Mouse (Mus musculus): Measurements from ENCODE around the gene Add2. TPM values are rescaled to one million over a fixed set of nuclear protein-coding genes. Genes with fewer than 3 reads are reported as not detected.

Gene Add2
- polyA plus RNA-seq, 1 experiment from 2014 or later = 0.03 TPM

- ChIA-PET POLR2A (no interaction called here), CTCF (no interaction called here)
- DNase-seq (ENCODE audit: low read depth, low spot score) = no peak
- TF ChIP-seq CTCF (IDR thresholded peaks at IDR 0.05) = no peak
- in situ Hi-C loops (cut with MboI; ENCODE audit: low pct_unique_long_range_greater_than_20kb) = no loop called here
- no peak for ATAC-seq
- peaks cover 2% of the 10 kb centered on the region for H3K27me3 ChIP-seq
These were observed 11.6 kb upstream of the Add2 start for GRCm38 (mm10) chr6:86016793-86017350.

GRCm38 (mm10) chr6:86019415-86020237, 8.9 kb upstream of the Add2 start:
- TF ChIP-seq CTCF (IDR thresholded peaks at IDR 0.05) = no peak
- in situ Hi-C loops (cut with MboI; ENCODE audit: low pct_unique_long_range_greater_than_20kb) = loop anchor here (10.0 kb wide), 1 partner anchor 345 kb away; the partner anchor contains the start of gene Fam136a
- ChIA-PET CTCF (interaction anchor here (0.9 to 2.5 kb wide), 4 partner anchors 10 to 52 kb away, joined by 3 to 7 read pairs (median 3); no protein-coding TSS in a partner anchor), POLR2A (no interaction called here)
- no peak for ATAC-seq
- no peaks in the 10 kb centered on the region for H3K27me3 ChIP-seq
- no peak for DNase-seq (ENCODE audit: low read depth, low spot score)

GRCm38 (mm10) chr6:86020948-86021347, 7.5 kb upstream of the Add2 start:
- ATAC-seq (no peak), DNase-seq (ENCODE audit: low read depth, low spot score) (no peak)
- no peak for TF ChIP-seq CTCF (IDR thresholded peaks at IDR 0.05)
- POLR2A ChIA-PET = no interaction called here
- in situ Hi-C loops (cut with MboI; ENCODE audit: low pct_unique_long_range_greater_than_20kb) = loop anchor here (10.0 kb wide), 1 partner anchor 344 kb away; the partner anchor contains the start of gene Fam136a
- H3K27me3 ChIP-seq = no peaks in the 10 kb centered on the region
- CTCF ChIA-PET = interaction anchor here (0.6 to 2.5 kb wide), 12 partner anchors 11 to 344 kb away, joined by 3 to 7 read pairs (median 4); no protein-coding TSS in a partner anchor

GRCm38 (mm10) chr6:86026632-86027292, 1.7 kb upstream of the Add2 start:
- DNase-seq (ENCODE audit: low read depth, low spot score) = no peak
- H3K27me3 ChIP-seq = peaks cover 5% of the 10 kb centered on the region
- no peak for TF ChIP-seq CTCF (IDR thresholded peaks at IDR 0.05)
- ATAC-seq = no peak
- POLR2A ChIA-PET = no interaction called here
- CTCF ChIA-PET = no interaction called here
- in situ Hi-C loops (cut with MboI; ENCODE audit: low pct_unique_long_range_greater_than_20kb) = loop anchor here (10.0 kb wide), 1 partner anchor 338 kb away; the partner anchor contains the start of gene Fam136a

- POLR2A ChIA-PET = no interaction called here
- ATAC-seq (no peak), DNase-seq (ENCODE audit: low read depth, low spot score) (no peak)
- in situ Hi-C loops (cut with MboI; ENCODE audit: low pct_unique_long_range_greater_than_20kb) = loop anchor here (10.0 kb wide), 1 partner anchor 337 kb away; the partner anchor contains the start of gene Fam136a
- peaks cover 5% of the 10 kb centered on the region for H3K27me3 ChIP-seq
- TF ChIP-seq CTCF (IDR thresholded peaks at IDR 0.05) = no peak
- CTCF ChIA-PET = no interaction called here
These were observed 331 bp upstream of the Add2 start for GRCm38 (mm10) chr6:86028150-86028549.

- ChIA-PET CTCF (no interaction called here), POLR2A (no interaction called here)
- in situ Hi-C loops (cut with MboI; ENCODE audit: low pct_unique_long_range_greater_than_20kb) = loop anchor here (10.0 kb wide), 1 partner anchor 335 kb away; the partner anchor contains the start of gene Fam136a
- ATAC-seq = no peak
- no peak for TF ChIP-seq CTCF (IDR thresholded peaks at IDR 0.05)
- DNase-seq (ENCODE audit: low read depth, low spot score) = no peak
- H3K27me3 ChIP-seq = peaks cover 5% of the 10 kb centered on the region
These were observed 837 bp downstream of the Add2 start for GRCm38 (mm10) chr6:86029323-86029713.

- POLR2A ChIA-PET = no interaction called here
- DNase-seq (ENCODE audit: low read depth, low spot score) (peak; percentile 93), ATAC-seq (peak; percentile 96)
- in situ Hi-C loops (cut with MboI; ENCODE audit: low pct_unique_long_range_greater_than_20kb) = no loop called here
- H3K27me3 ChIP-seq = peaks cover 5% of the 10 kb centered on the region
- TF ChIP-seq CTCF (IDR thresholded peaks at IDR 0.05) = no peak
- CTCF ChIA-PET = interaction anchor here (1.1 kb wide), 1 partner anchor 12 kb away, joined by 3 read pairs; no protein-coding TSS in a partner anchor
These were observed 3.0 kb downstream of the Add2 start for GRCm38 (mm10) chr6:86031527-86031926.

- no peak for DNase-seq (ENCODE audit: low read depth, low spot score)
- POLR2A ChIA-PET = no interaction called here
- no peak for ATAC-seq
- no peak for TF ChIP-seq CTCF (IDR thresholded peaks at IDR 0.05)
- in situ Hi-C loops (cut with MboI; ENCODE audit: low pct_unique_long_range_greater_than_20kb) = no loop called here
- CTCF ChIA-PET = no interaction called here
- H3K27me3 ChIP-seq = peaks cover 5% of the 10 kb centered on the region
These were observed 5.2 kb downstream of the Add2 start for GRCm38 (mm10) chr6:86033635-86034034.

GRCm38 (mm10) chr6:86038901-86039300, 10.4 kb downstream of the Add2 start:
- peaks cover 7% of the 10 kb centered on the region for H3K27me3 ChIP-seq
- CTCF ChIA-PET = no interaction called here
- POLR2A ChIA-PET = no interaction called here
- DNase-seq (ENCODE audit: low read depth, low spot score) = no peak
- TF ChIP-seq CTCF (IDR thresholded peaks at IDR 0.05) = no peak
- ATAC-seq = no peak
- in situ Hi-C loops (cut with MboI; ENCODE audit: low pct_unique_long_range_greater_than_20kb) = no loop called here

GRCm38 (mm10) chr6:86040140-86040539, 11.7 kb downstream of the Add2 start:
- peaks cover 7% of the 10 kb centered on the region for H3K27me3 ChIP-seq
- DNase-seq (ENCODE audit: low read depth, low spot score) = no peak
- in situ Hi-C loops (cut with MboI; ENCODE audit: low pct_unique_long_range_greater_than_20kb) = no loop called here
- no peak for TF ChIP-seq CTCF (IDR thresholded peaks at IDR 0.05)
- ATAC-seq = no peak
- ChIA-PET POLR2A (no interaction called here), CTCF (no interaction called here)

All from Patski (cell line).